In the genomic region with DNA sequence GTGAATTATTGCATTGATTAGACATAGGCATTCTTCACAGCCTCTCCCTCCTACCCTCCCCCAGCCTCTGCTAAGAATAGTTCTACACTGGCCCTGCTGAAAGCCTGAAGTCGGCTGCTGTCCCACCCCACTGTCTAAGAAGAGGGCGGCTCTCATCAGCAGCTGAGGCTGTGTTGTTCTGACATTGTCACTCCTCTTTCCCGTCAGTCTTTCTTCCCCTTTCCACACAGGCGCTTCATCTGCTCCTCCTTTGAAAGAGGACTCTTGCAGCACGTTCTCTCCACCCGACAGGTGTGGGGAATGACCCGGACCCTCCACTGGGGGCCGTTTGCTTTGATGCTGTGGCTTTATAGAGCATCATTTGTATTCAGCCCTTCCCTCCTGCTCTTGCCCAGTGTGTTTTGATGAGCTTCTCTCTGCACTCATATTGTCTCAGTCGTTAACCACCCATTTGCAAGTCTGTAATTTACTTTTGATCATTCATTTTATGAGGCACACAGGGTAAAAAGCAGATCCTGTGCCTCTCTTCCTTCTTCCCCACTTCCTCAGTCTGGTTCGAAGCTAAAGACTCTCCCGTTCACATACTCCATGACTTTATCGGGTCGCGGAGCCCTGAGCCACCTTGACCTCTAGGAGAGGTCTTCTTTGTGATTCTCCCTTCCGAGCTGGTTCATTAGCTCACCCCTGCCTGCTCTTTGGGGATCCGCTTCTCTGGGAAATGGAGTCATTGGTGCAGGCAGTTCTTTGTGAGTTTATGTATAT, we compare ENCODE assay signal across 12 mouse cellular contexts.
DNase-seq lines count a peak whose midpoint lies in the region; ATAC-seq and TF ChIP-seq lines count a peak whose summit lies in the region.
"Had no signal": no experiment of that assay in that cellular context is flagged by ENCODE, and none has a peak within 500 bp of the region (broad histone marks: within the 10 kb centered on the region; RNA-seq: fewer than 3 reads in every experiment).

No protein-coding gene starts in this region.

- H3K27me3 ChIP-seq in ES-Bruce4 (ENCODE audit: control insufficient read depth, insufficient read depth, low read length, poor library complexity, severe bottlenecking), result no peaks in the 10 kb centered on the region
- H3K27me3 ChIP-seq in forebrain, embryonic 11.5 days (ENCODE audit: control insufficient read depth, insufficient read depth, low read length), result no peaks in the 10 kb centered on the region
- no peaks in the 10 kb centered on the region for H3K27me3 ChIP-seq in midbrain, embryonic 10.5 days (ENCODE audit: low read depth, poor library complexity, severe bottlenecking)
- H3K27me3 ChIP-seq: limb, embryonic 15.5 days had no signal

- no peaks in the 10 kb centered on the region for H3K9me3 ChIP-seq in ES-Bruce4 (replicated peaks; ENCODE audit: control insufficient read depth, insufficient read depth, low read length, poor library complexity, severe bottlenecking)
- no peaks in the 10 kb centered on the region for H3K9me3 ChIP-seq in forebrain, embryonic 11.5 days (ENCODE audit: control insufficient read depth, low read length)
- H3K9me3 ChIP-seq in midbrain, embryonic 10.5 days (replicated peaks), result no peaks in the 10 kb centered on the region
- H3K9me3 ChIP-seq: limb, embryonic 15.5 days had no signal

- H3K36me3 ChIP-seq in ES-Bruce4 (ENCODE audit: control insufficient read depth, insufficient read depth, low read length, poor library complexity, severe bottlenecking), result no peaks in the 10 kb centered on the region
- no peaks in the 10 kb centered on the region for H3K36me3 ChIP-seq in forebrain, embryonic 11.5 days (ENCODE audit: control insufficient read depth, insufficient read depth, low read length)
- H3K36me3 ChIP-seq in midbrain, embryonic 10.5 days, result no peaks in the 10 kb centered on the region
- H3K36me3 ChIP-seq: limb, embryonic 15.5 days had no signal

- WGBS in forebrain, embryonic 11.5 days, result 16% methylated on average over 16 of the region's 16 CpGs
- WGBS in midbrain, embryonic 10.5 days, result 21% methylated on average over 16 of the region's 16 CpGs

- TF ChIP-seq POLR2A in ES-Bruce4 (IDR thresholded peaks at IDR 0.05; ENCODE audit: insufficient read depth, low read length), result no peak

- H3K9ac ChIP-seq in ES-Bruce4 (ENCODE audit: low read depth, poor library complexity, severe bottlenecking), result no peak overlapping the region
- peak overlapping the region; percentile 20 for H3K9ac ChIP-seq in forebrain, embryonic 11.5 days (ENCODE audit: low read length)
- H3K9ac ChIP-seq: limb, embryonic 15.5 days had no signal

- intact Hi-C loops in gastrocnemius, adult 2 months (cut with DNase I), result no loop called here
- intact Hi-C loops in left cerebral cortex, postnatal 10 days (cut with DNase I), result no loop called here

- no peak overlapping the region for H3K27ac ChIP-seq in ES-Bruce4 (ENCODE audit: insufficient read depth, low read length)
- peak overlapping the region; percentile 41 for H3K27ac ChIP-seq in forebrain, embryonic 11.5 days (ENCODE audit: low read depth, low read length)
- H3K27ac ChIP-seq in midbrain, embryonic 10.5 days (replicated peaks), result peak overlapping the region; percentile 79
- H3K27ac ChIP-seq in gastrocnemius, adult 2 months, result no peak overlapping the region
- H3K27ac ChIP-seq: limb, embryonic 15.5 days had no signal

- TF ChIP-seq EP300 in ES-Bruce4 (IDR thresholded peaks at IDR 0.05; ENCODE audit: insufficient read depth, low read depth, low read length), result peak; percentile 54; the same call in 1 of the 2 replicates

- no peak overlapping the region for H3K4me3 ChIP-seq in ES-Bruce4 (ENCODE audit: low read depth, low read length)
- H3K4me3 ChIP-seq in forebrain, embryonic 11.5 days (ENCODE audit: low read depth, low read length), result no peak overlapping the region
- H3K4me3 ChIP-seq in midbrain, embryonic 10.5 days, result peak overlapping the region; percentile 31
- no peak overlapping the region for H3K4me3 ChIP-seq in gastrocnemius, adult 2 months
- H3K4me3 ChIP-seq: limb, embryonic 15.5 days had no signal

- TF ChIP-seq CTCF in ES-Bruce4 (IDR thresholded peaks at IDR 0.05; ENCODE audit: low read depth, low read length), result no peak
- TF ChIP-seq CTCF in gastrocnemius, adult 2 months (IDR thresholded peaks at IDR 0.05), result no peak

- peak; percentile 34 for DNase-seq in ES-CJ7 (ENCODE audit: low read depth, low spot score)
- DNase-seq in forebrain, embryonic 11.5 days (ENCODE audit: low spot score), result peak; percentile 58
- DNase-seq in midbrain, embryonic 10.5 days (ENCODE audit: low spot score), result peak; percentile 46
- DNase-seq in gastrocnemius, adult 2 months, result no peak
- DNase-seq in gastrocnemius, adult 18-20 months (ENCODE audit: low spot score), result no peak
- no peak for DNase-seq in left cerebral cortex, postnatal 10 days (ENCODE audit: extremely low spot score in 1 of 2, low spot score in 2 of 2)
- no peak for DNase-seq in natural killer cell, adult 2 months (ENCODE audit: low spot score in 2 of 2)
- DNase-seq: adrenal gland, postnatal 36 days; gastrocnemius, postnatal 36 days; kidney, postnatal 10 days had no signal

- no peaks in the 10 kb centered on the region for H3K4me1 ChIP-seq in ES-Bruce4 (ENCODE audit: control insufficient read depth, insufficient read depth, low read length)
- H3K4me1 ChIP-seq in forebrain, embryonic 11.5 days (replicated peaks; ENCODE audit: control insufficient read depth, insufficient read depth, low read length), result peaks cover 9% of the 10 kb centered on the region
- peaks cover 32% of the 10 kb centered on the region for H3K4me1 ChIP-seq in midbrain, embryonic 10.5 days
- H3K4me1 ChIP-seq: limb, embryonic 15.5 days had no signal

- peak; percentile 87 for ATAC-seq in forebrain, embryonic 11.5 days (replicated peaks; ENCODE audit: low FRiP score)

- peak overlapping the region; percentile 26; the same call in 1 of the 2 replicates for H3K4me2 ChIP-seq in forebrain, embryonic 11.5 days (ENCODE audit: low read depth, low read length, severe bottlenecking)
- H3K4me2 ChIP-seq: limb, embryonic 15.5 days had no signal

Comparison
In these comparisons a context has a peak if more than half of its experiments do, and no peak if none do; other contexts are left out.
1. H3K27ac ChIP-seq: peak in forebrain, embryonic 11.5 days (single experiment) and midbrain, embryonic 10.5 days (single experiment); none in ES-Bruce4 (single experiment) and gastrocnemius, adult 2 months (single experiment).
2. DNase-seq: peak in ES-CJ7 (single experiment), forebrain, embryonic 11.5 days (single experiment) and midbrain, embryonic 10.5 days (single experiment); none in gastrocnemius, adult 2 months (single experiment), gastrocnemius, adult 18-20 months (single experiment), left cerebral cortex, postnatal 10 days (0 of 2) and natural killer cell, adult 2 months (0 of 2).